Mouse (Mus musculus) liver, embryonic 16.5 days (tissue): ENCODE results near the gene Oosp3. TPM values are rescaled to one million over a fixed set of nuclear protein-coding genes. Genes with fewer than 3 reads are reported as not detected.

Experiments
- polyA plus RNA-seq: library from polyadenylated mRNA; unstranded; fragments of >200 nt; fragmentation: Nextera tagmentation; extraction: Ambion mirVana; gene quantifications from 2 replicates; pipeline ENCODE4 v1.2.1, GENCODE M21; 2015

The Oosp3 gene
- polyA plus RNA-seq, 1 experiment from 2014 or later, result not detected

Other genes with a start within 250 kb of the Oosp3 start
- gene Ms4a6c, start 227.7 kb upstream of the Oosp3 start, polyA plus RNA-seq, result 8.0 and 8.8 TPM in 2 replicates
- gene Gm8369, start 211.1 kb upstream of the Oosp3 start, polyA plus RNA-seq, result 0.40 and 0.47 TPM in 2 replicates
- gene Ms4a6b, start 180.5 kb upstream of the Oosp3 start, polyA plus RNA-seq, result 2.5 and 3.4 TPM in 2 replicates
- gene Ms4a4d, start 160.3 kb upstream of the Oosp3 start, polyA plus RNA-seq, result 0.23 and 0.28 TPM in 2 replicates
- gene Ms4a6d, start 92.2 kb upstream of the Oosp3 start, polyA plus RNA-seq, result 4.9 TPM in 2 replicates
- 0.74 and 1.1 TPM in 2 replicates for gene Ms4a2, start 73.3 kb upstream of the Oosp3 start, polyA plus RNA-seq
- gene Ms4a3, start 56.2 kb upstream of the Oosp3 start, polyA plus RNA-seq, result 29.8 and 33.2 TPM in 2 replicates
- gene Oosp2, start 36.5 kb upstream of the Oosp3 start, polyA plus RNA-seq, result 0.13 and 0.26 TPM in 2 replicates
- 0.09 TPM in 1 of 2 replicates, not detected in the other for gene Oosp1, start 5.9 kb upstream of the Oosp3 start, polyA plus RNA-seq
- gene Gif, start 50.5 kb downstream of the Oosp3 start, polyA plus RNA-seq, result not detected in 2 replicates
- gene Mrpl16, start 73.3 kb downstream of the Oosp3 start, polyA plus RNA-seq, result 27.5 and 31.1 TPM in 2 replicates
- 1.8 and 2.3 TPM in 2 replicates for gene Stx3, start 122.3 kb downstream of the Oosp3 start, polyA plus RNA-seq
- gene Olfr1417, start 142.2 kb downstream of the Oosp3 start, polyA plus RNA-seq, result not detected in 2 replicates
- gene Olfr1418, start 164.0 kb downstream of the Oosp3 start, polyA plus RNA-seq, result not detected in 2 replicates
- not detected in 2 replicates for gene Olfr1419, start 178.1 kb downstream of the Oosp3 start, polyA plus RNA-seq
- not detected in 2 replicates for gene Olfr1420, start 189.5 kb downstream of the Oosp3 start, polyA plus RNA-seq
- gene Patl1, start 215.3 kb downstream of the Oosp3 start, polyA plus RNA-seq, result 6.8 TPM in 2 replicates